Mouse (Mus musculus) megakaryocyte, embryonic 14.5 days (primary cell): ENCODE results near the gene Saysd1.

Experiments used
- FLI1 ChIP-seq: IDR thresholded peaks from 2 replicates; pipeline ENCODE4 v1.6.1; 2012; ENCODE audit warnings: low read length, inconsistent platforms, mixed read lengths
- GATA1 ChIP-seq: IDR thresholded peaks from 3 replicates; pipeline ENCODE4 v1.6.1; 2012; ENCODE audit warnings: mixed read lengths, low read length, inconsistent platforms, borderline replicate concordance

- TF ChIP-seq GATA1 (no peak), FLI1 (no peak)
These were observed 40.7 kb upstream of the Saysd1 start for GRCm38 (mm10) chr14:20179080-20179479.
